Mouse (Mus musculus) small intestine, adult 2 months (tissue): Measurements from ENCODE around the gene Cyb5d2. TPM values are rescaled to one million over a fixed set of nuclear protein-coding genes. Genes with fewer than 3 reads are reported as not detected.

Experiments used
- H3K27ac ChIP-seq: fragments of 200-500 bp; 2 replicates; pipeline ENCODE4 v1.5.1; 2012; ENCODE audit warnings: low read depth, low read length, control low read depth, inconsistent platforms; ENCODE audit not compliant: insufficient read depth
- H3K27me3 ChIP-seq: fragments of 200-500 bp; 2 replicates; pipeline ENCODE4 v1.6.1; 2012; ENCODE audit warnings: mild to moderate bottlenecking, moderate library complexity, low read length, inconsistent platforms; ENCODE audit not compliant: control insufficient read depth, insufficient read depth
- H3K36me3 ChIP-seq: fragments of 200-500 bp; 2 replicates; pipeline ENCODE4 v1.6.1; 2012; ENCODE audit warnings: mild to moderate bottlenecking, low read length, control low read depth, inconsistent platforms; ENCODE audit not compliant: control insufficient read depth, insufficient read depth
- H3K4me1 ChIP-seq: fragments of 200-500 bp; 2 replicates; pipeline ENCODE4 v1.6.1; 2012; ENCODE audit warnings: low read length, inconsistent platforms, mixed read lengths; ENCODE audit not compliant: control insufficient read depth, insufficient read depth, insufficient read length
- H3K4me3 ChIP-seq: fragments of 200-500 bp; 2 replicates; pipeline ENCODE4 v1.5.1; 2012; ENCODE audit warnings: low read depth, mild to moderate bottlenecking, control low read depth, inconsistent platforms, low read length, moderate library complexity
- CTCF ChIP-seq: fragments of 200-500 bp; IDR thresholded peaks from 2 replicates; pipeline ENCODE4 v1.5.1; 2012; ENCODE audit warnings: low read depth, mild to moderate bottlenecking, control low read depth, inconsistent platforms, low read length, moderate library complexity, mixed read lengths; ENCODE audit not compliant: insufficient replicate concordance, insufficient read length; ENCODE audit errors: extremely low read depth
- POLR2A ChIP-seq: fragments of 200-500 bp; IDR thresholded peaks from 2 replicates; pipeline ENCODE4 v1.6.1; 2012; ENCODE audit warnings: low read depth, mild to moderate bottlenecking, control low read depth, inconsistent platforms, low read length, moderate library complexity
- WGBS: fragments of 180-500 bp; shearing (Covaris S2); methylation state at CpG from one replicate; pipeline ENCODE4 v1.1.7; 2018; 5-methylcytosine and 5-hydroxymethylcytosine counted together
- polyA plus RNA-seq: library from polyadenylated mRNA; depleted of rRNA; stranded (reverse); fragments of >200 nt; gene quantifications from 2 replicates; pipeline ENCODE4 v1.2.3, GENCODE M21; 2012

Cyb5d2 gene
- polyA plus RNA-seq, 1 experiment, result 5.5 TPM

- peaks cover 48% of the 10 kb centered on the region for H3K4me1 ChIP-seq
- H3K27ac ChIP-seq, result peak overlapping the region; percentile 68
- no peak overlapping the region for H3K4me3 ChIP-seq
- 48% methylated on average over 3 of the region's 3 CpGs for WGBS
- H3K27me3 ChIP-seq, result no peaks in the 10 kb centered on the region
- H3K36me3 ChIP-seq, result peaks cover 5% of the 10 kb centered on the region
- TF ChIP-seq CTCF, result no peak
- TF ChIP-seq POLR2A, result no peak
These were observed 7.1 kb upstream of the Cyb5d2 start for GRCm38 (mm10) chr11:72803038-72803437.

- Histone ChIP-seq H3K36me3 (peaks cover 5% of the 10 kb centered on the region), H3K27ac (no peak overlapping the region), H3K4me1 (peaks cover 38% of the 10 kb centered on the region), H3K27me3 (no peaks in the 10 kb centered on the region), H3K4me3 (no peak overlapping the region)
- no peak for TF ChIP-seq CTCF
- TF ChIP-seq POLR2A, result no peak
These were observed 5.2 kb upstream of the Cyb5d2 start for GRCm38 (mm10) chr11:72801182-72801581.

- H3K27me3 ChIP-seq, result no peaks in the 10 kb centered on the region
- H3K36me3 ChIP-seq, result 0 out of 2 replicates have a peak, but pooled peaks cover 2% of the 10 kb centered on the region
- TF ChIP-seq CTCF, result no peak
- H3K4me1 ChIP-seq, result peaks cover 23% of the 10 kb centered on the region
- no peak overlapping the region for H3K4me3 ChIP-seq
- H3K27ac ChIP-seq, result no peak overlapping the region
These were observed 2.2 kb upstream of the Cyb5d2 start for GRCm38 (mm10) chr11:72798112-72798511.

- no peaks in the 10 kb centered on the region for H3K36me3 ChIP-seq
- no peaks in the 10 kb centered on the region for H3K27me3 ChIP-seq
- TF ChIP-seq CTCF, result no peak
- TF ChIP-seq POLR2A, result no peak
- H3K4me3 ChIP-seq, result peak overlapping the region; percentile 85
- peak overlapping the region; percentile 81 for H3K27ac ChIP-seq
- H3K4me1 ChIP-seq, result peaks cover 13% of the 10 kb centered on the region; the same call in 1 of the 2 replicates
- WGBS, result 6% methylated on average over 10 of the region's 10 CpGs
These were observed 914 bp upstream of the Cyb5d2 start for GRCm38 (mm10) chr11:72796773-72797338.

- no peaks in the 10 kb centered on the region for H3K27me3 ChIP-seq
- no peaks in the 10 kb centered on the region for H3K36me3 ChIP-seq
- peaks cover 13% of the 10 kb centered on the region; the same call in 1 of the 2 replicates for H3K4me1 ChIP-seq
- H3K27ac ChIP-seq, result peak overlapping the region; percentile 81
- peak overlapping the region; percentile 85 for H3K4me3 ChIP-seq
- TF ChIP-seq CTCF (no peak), POLR2A (no peak; the same call in 1 of the 2 replicates)
- WGBS, result under 1% methylated on average over 42 of the region's 42 CpGs
These were observed 350 bp upstream of the Cyb5d2 start for GRCm38 (mm10) chr11:72796296-72796687.

- Histone ChIP-seq H3K27ac (peak overlapping the region; percentile 88), H3K36me3 (no peaks in the 10 kb centered on the region), H3K4me1 (peaks cover 8% of the 10 kb centered on the region; the same call in 1 of the 2 replicates), H3K4me3 (peak overlapping the region; percentile 85), H3K27me3 (no peaks in the 10 kb centered on the region)
- 6% methylated on average over 14 of the region's 14 CpGs for WGBS
- TF ChIP-seq CTCF, result no peak
- no peak for TF ChIP-seq POLR2A
These were observed 840 bp downstream of the Cyb5d2 start for GRCm38 (mm10) chr11:72795149-72795454.

- no peaks in the 10 kb centered on the region for H3K27me3 ChIP-seq
- no peak overlapping the region for H3K27ac ChIP-seq
- no peak for TF ChIP-seq CTCF
- no peak for TF ChIP-seq POLR2A
- H3K4me3 ChIP-seq, result no peak overlapping the region
- H3K4me1 ChIP-seq, result no peaks in the 10 kb centered on the region
- no peaks in the 10 kb centered on the region for H3K36me3 ChIP-seq
These were observed 3.9 kb downstream of the Cyb5d2 start for GRCm38 (mm10) chr11:72792033-72792432.

GRCm38 (mm10) chr11:72782503-72782902 lies 13.4 kb downstream of the Cyb5d2 start:
- 82% methylated on average over 3 of the region's 3 CpGs for WGBS
- 0 out of 2 replicates have a peak overlapping the region, but pooled peaks have one; percentile 15 for H3K27ac ChIP-seq
- H3K27me3 ChIP-seq, result no peaks in the 10 kb centered on the region
- no peak overlapping the region for H3K4me3 ChIP-seq
- H3K4me1 ChIP-seq, result peaks cover 5% of the 10 kb centered on the region; the same call in 1 of the 2 replicates
- no peak for TF ChIP-seq POLR2A
- no peak for TF ChIP-seq CTCF
- H3K36me3 ChIP-seq, result no peaks in the 10 kb centered on the region; the same call in none of the 2 replicates
